Mouse (Mus musculus) thymus, postnatal 36 days (tissue): ENCODE measurements around the gene Tlnrd1.
"Not testable (repeated sequence)": the region's sequence is repeated elsewhere in the genome, so short reads cannot be mapped to it uniquely, and the experiment has no call there.

Experiments
- DNase-seq, 2 experiments: peaks; one replicate each; pipeline ENCODE4 v3.0.0; 2022; ENCODE audit warnings: mixed read lengths in 2 of 2

Tlnrd1 gene

DNA sequence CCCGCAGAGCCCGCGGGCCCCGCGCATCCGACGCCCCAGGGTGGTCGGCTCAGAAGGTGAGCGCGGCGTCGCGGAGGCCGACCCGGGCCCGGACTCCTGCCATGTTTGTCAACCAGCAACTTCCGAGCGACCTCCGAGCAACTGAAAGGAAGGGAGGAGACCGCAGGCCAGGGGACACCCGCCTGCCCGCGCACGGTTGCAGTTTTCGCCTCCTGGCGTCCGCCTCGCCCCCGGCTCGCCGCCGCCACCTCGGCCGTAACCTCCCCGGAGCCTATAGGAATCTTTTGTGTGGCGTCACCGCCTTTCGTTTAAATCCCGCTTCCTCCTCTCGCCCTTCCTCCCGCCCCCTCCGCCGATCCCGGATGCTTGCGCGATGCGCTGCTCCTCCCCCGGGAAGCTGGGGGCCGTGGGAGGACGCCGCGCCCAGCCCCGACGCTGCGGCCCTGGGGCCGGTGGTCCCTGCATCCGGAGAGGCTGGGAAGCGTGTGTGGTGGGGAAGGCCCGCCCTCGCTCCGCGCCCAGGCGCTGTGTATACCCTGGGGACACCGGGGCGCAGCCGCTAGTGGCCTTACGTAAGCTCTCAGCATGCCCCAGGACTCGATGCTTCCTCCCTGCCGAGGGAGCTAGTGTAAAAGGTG, at the start of gene Tlnrd1, which contains the start of gene Mesd:
TSS of gene Tlnrd1 (minus strand) at position 285 of the 638 bp plus-strand sequence.
TSS of gene Mesd (plus strand) at position 446 of the 638 bp plus-strand sequence.
- DNase-seq, result peak; percentile 87 to 88

DNA sequence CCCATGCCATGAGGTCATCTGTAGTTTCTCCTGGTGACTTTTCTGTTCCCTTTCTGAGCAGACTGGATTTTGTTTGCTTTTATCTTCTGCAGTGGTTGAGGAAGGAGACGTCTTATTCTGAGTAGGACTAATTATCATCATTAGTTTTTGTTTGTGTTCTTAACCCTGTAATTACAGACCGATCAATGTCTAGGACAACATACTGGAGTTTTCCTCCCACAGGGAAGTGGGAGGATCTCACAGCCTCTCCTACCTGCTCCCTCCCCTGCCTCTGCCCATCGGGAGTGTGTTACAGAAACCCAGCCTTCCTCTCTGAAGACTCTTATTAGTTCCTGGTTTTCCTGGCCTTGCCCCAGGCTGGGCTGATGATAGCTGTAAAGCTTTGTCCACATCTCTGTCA, 37.5 kb upstream of the Tlnrd1 start:
- no peak for DNase-seq

DNA sequence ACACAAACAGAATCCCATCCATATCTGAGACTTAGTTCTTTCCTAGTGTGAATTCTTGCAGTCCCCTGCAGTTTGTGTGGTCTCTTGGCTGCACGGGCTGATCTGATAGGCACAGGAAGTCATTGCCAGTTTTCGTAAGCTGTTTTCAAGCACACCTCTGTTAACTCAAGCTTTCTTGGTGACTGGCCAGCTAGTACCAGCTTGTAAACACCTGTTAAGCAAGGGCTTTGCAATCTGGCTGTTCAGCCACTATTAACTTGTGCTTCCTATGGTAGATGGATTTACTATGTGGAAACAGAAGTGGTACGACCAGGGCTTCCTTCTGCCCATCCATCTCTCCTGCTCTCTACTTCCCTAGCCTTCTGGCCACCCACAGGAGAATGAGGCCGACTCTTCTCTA, 36.1 kb upstream of the Tlnrd1 start:
- DNase-seq, result no peak

- peak; percentile 66 to 74 for DNase-seq
Observed at GRCm38 (mm10) chr7:83914566-83914965, 30.5 kb upstream of the Tlnrd1 start.

- no peak for DNase-seq
Observed at GRCm38 (mm10) chr7:83913995-83914394, 29.9 kb upstream of the Tlnrd1 start.

GRCm38 (mm10) chr7:83913405-83913932, 29.4 kb upstream of the Tlnrd1 start:
- no peak for DNase-seq

DNA sequence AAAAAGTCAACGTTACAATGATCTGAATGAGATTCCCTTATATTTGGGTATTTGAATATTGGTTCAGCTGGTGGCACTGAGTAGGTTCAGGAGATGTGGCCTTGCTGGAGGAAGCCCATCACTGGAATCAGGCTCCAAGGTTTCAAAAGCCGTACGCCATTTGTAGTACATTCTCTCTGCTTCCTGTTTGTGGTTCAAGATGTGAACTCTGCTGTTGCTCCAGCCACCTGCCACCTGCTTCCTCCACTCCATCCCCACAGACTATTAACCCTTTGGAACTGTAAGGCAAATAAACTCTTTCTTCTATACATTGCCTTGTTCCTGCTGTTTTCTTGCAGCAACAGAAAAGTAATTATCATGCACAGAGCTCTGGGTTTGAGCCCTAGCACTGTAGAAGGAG, 27.8 kb upstream of the Tlnrd1 start:
- DNase-seq, result peak in 1 of 2 experiments; percentile 46

GRCm38 (mm10) chr7:83904831-83905230, 20.7 kb upstream of the Tlnrd1 start:
- DNase-seq, result no peak

- no peak for DNase-seq
Observed at GRCm38 (mm10) chr7:83902296-83903145, 18.4 kb upstream of the Tlnrd1 start.

GRCm38 (mm10) chr7:83901425-83901824, 17.3 kb upstream of the Tlnrd1 start:
- DNase-seq, result no peak

DNA sequence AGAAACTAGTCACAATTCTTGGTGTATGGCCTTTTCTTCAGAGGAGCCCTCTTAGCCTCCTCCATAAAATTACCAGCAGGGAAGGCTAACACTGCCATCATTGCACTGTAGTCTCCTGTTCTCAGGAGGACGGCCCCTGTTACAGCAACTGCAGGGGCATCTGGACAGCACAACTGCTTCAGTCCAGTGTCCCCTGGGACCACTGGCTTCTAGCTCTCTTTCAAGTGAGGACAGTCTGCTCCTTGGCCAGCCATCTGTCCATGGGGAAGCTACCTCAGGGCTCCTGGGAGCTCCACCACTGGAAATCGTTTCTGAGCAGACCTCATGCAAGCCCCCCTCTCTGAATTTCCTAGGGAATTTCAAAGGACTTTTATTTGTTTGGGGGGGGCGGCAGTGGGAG, 16.4 kb upstream of the Tlnrd1 start:
- no peak for DNase-seq

DNA sequence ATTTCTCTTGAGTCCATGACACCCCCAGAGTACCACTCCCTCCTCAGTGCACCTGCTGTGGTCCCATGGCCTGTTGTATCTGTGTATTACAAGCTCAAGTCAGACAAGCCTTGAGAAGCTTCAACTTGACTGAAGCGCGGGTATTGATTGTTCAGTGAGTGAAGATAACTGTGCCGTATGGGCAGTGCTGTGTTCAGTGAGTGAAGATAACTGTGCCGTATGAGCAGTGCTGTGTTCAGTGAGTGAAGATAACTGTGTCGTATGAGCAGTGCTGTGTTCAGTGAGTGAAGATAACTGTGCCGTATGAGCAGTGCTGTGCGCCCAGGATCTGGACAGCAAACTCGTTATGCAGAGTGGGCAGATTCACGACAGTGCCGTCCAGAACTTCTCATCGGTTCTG, 14.2 kb upstream of the Tlnrd1 start:
- no peak for DNase-seq

DNA sequence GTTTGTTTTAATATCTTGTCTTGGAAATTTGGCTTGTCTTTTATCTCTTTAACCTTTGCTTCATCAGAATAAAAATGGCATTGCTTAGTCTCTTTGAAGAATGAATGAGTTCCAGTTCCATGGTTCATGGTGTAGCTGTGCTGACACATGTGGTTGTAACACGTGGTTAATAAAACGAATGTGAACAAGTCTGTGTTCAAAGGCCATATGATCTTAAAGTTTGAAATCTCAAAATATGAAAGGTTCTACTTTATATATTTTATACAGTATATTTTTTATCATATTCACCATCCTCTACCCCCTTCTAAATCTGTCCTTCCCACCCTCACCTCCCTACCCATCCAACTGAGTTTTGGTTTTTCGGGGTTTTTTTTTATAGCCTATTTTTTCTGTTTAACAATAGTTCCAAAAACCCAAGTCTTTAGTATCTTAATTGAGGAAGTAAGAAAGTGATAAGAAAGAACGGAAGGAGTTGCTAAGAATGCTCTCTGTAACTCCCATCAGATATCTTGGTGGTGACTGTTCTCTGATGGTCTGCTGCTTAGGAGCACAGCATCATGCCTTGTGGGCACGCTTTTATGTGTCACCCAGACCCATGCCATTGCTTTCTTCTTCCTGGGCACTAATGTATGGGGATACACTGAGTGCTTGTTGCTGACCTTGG, 12.1 kb upstream of the Tlnrd1 start:
- no peak for DNase-seq

DNA sequence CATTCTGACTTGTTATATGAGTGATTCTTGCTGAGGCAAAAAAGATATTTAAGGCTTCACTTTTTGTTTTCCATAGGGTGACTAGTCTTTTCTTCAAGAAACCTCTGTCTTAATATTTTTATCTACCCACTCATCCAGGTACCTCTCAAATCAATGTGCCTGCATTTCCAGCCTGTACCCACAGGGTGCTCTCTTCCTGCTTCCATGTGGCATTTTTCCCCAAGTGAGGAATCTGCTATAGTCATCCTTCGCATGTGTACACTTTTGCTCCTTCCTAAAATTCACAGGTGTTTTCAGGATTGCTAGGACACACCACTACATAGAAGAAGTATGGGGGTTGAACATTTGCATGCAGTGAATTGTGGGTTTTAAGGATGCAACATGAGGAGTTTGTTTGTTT, 10.2 kb upstream of the Tlnrd1 start:
- no peak for DNase-seq

GRCm38 (mm10) chr7:83892333-83892669, 8.2 kb upstream of the Tlnrd1 start:
- no peak for DNase-seq

GRCm38 (mm10) chr7:83891433-83892332, 7.6 kb upstream of the Tlnrd1 start:
- peak; percentile 99 to 100 for DNase-seq

DNA sequence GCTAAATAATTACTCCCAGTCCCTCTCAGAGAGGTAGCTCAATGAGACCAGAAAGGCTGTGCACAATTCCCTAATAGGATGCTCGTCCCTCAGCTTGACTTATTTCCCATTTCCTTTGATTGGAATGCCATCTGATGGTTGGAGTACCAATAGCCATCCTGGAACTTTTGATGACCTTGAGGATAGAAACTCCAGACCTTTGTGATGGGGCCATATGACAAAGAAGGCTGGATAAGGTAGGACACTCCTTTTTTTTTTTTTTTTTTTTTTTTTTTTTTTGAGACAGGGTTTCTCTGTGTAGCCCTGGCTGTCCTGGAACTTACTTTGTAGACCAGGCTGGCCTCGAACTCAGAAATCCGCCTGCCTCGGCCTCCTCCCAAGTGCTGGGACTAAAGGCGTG, 5.8 kb upstream of the Tlnrd1 start:
- DNase-seq, result not testable (repeated sequence)

DNA sequence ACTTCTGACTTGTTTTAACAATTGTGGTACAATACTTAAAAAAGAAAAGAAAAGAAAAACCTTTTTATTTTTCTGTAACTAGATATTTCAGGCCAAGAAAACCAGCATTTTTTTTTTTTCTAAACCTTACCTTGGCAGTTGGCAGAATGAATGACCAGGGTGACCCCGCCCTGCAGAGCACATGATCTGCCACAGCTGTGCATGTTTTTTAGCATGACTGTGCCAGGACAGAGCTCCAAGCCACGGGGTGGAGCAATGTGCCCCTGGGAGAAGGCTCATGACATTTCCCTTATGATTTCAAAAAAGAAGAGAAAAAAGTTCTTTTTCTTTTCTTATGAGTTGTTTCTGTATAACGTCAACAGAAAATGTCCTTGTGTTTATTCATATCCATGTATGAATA, 5.3 kb upstream of the Tlnrd1 start:
- no peak for DNase-seq

GRCm38 (mm10) chr7:83886366-83887129, 2.4 kb upstream of the Tlnrd1 start:
- DNase-seq, result no peak

DNA sequence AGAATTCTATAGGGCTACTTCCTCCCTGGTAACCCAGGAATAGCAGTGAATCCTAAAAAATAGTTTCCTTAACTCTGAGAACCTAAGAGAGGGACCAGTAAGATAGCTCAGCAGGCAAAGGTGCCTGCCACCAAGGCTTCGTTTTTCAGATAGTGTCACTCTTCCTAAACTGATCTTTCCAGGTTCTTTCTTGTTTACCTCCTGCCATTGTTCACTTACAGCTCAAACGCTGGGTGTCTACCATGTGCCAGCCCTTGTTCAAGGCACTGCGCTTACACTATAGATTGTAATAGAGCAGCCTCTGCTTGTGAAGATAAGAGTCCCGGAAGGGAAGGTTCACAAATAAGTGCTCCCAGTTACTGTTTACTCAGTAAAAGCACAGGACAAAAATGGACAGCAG, 1.7 kb upstream of the Tlnrd1 start:
- DNase-seq, result no peak

DNA sequence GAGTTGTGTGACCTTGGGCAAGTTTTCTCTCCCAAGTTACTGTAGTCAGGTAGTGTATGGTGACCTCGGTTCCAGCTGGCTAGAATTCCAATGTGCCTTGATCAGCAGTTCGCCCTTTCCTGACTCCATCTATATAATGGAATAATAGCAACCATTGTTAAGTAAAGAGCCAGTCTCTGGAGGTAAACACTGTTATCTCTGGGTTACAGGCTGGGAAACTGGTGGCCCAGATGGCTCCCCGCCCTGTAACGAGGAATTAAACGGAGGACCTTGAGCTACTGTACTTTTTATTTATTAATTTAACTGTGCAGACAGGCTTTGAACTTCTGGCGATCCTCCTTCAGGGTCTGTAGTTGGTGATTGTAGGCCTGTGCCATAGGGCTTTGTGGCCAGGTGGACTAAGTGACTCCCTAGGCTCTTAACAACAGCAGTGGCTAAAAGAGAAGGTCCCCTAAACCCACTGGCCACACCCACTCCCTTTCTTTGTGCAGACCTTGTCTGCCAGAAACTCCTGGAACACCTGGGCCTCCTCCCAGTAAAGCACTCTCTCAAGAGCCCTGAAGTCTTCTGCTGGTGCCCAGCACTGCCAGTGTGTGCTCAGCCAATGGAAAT, 922 bp upstream of the Tlnrd1 start:
- no peak for DNase-seq
